Mouse (Mus musculus): ENCODE measurements at regions not wholly inside any gene's neighbourhood (a gene's known extent, or its start where the extent isn't known, plus 50 kb on each side); places are given as distances from the start of the nearest gene placed in this dataset.

- Histone ChIP-seq H3K4me3 (0 out of 2 replicates have a peak overlapping the region, but pooled peaks have one; percentile 1), H3K27ac (peak overlapping the region; percentile 81)
- no peak for TF ChIP-seq CTCF (IDR thresholded peaks at IDR 0.05)
- intact Hi-C loops (cut with DNase I): no loop called here
- peak; percentile 76 for DNase-seq
These were observed 59.9 kb upstream of the Oxgr1 start for GRCm38 (mm10) chr14:120102010-120102748.

- Histone ChIP-seq H3K27ac (peak overlapping the region; percentile 81), H3K4me3 (no peak overlapping the region)
- TF ChIP-seq CTCF (IDR thresholded peaks at IDR 0.05): no peak
- DNase-seq: no peak
- intact Hi-C loops (cut with DNase I): no loop called here
These were observed 60.5 kb upstream of the Oxgr1 start for GRCm38 (mm10) chr14:120102749-120103142.

GRCm38 (mm10) chr14:120109846-120110245 lies 67.6 kb upstream of the Oxgr1 start:
- TF ChIP-seq CTCF (IDR thresholded peaks at IDR 0.05): no peak
- intact Hi-C loops (cut with DNase I): no loop called here
- Histone ChIP-seq H3K4me3 (no peak overlapping the region), H3K27ac (no peak overlapping the region)
- DNase-seq: no peak

GRCm38 (mm10) chr14:120113316-120113715 lies 71.1 kb upstream of the Oxgr1 start:
- DNase-seq: no peak
- Histone ChIP-seq H3K27ac (no peak overlapping the region), H3K4me3 (no peak overlapping the region)
- intact Hi-C loops (cut with DNase I): no loop called here
- no peak for TF ChIP-seq CTCF (IDR thresholded peaks at IDR 0.05)

DNA sequence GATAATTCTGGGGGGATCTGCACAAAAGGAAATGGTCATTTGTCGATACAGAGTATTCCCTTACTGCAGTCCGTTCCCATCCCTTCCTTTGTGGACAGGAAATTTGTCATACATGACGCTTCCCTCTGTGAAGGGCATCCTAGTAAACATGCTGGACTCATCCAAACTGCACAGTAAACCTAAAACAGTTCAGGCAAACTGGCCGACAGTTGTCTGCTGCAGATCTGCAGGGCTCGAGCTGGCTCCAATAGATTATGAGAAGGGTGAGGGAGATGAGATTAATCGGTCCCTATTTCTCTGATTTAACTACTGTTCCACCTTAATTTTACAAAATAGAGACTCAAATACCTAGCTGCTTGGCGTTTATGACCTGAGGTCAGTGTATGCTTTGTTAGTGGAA lies 76.3 kb upstream of the Oxgr1 start:
- intact Hi-C loops (cut with DNase I): no loop called here
- DNase-seq: no peak
- Histone ChIP-seq H3K27ac (no peak overlapping the region), H3K4me3 (no peak overlapping the region)
- no peak for TF ChIP-seq CTCF (IDR thresholded peaks at IDR 0.05)

DNA sequence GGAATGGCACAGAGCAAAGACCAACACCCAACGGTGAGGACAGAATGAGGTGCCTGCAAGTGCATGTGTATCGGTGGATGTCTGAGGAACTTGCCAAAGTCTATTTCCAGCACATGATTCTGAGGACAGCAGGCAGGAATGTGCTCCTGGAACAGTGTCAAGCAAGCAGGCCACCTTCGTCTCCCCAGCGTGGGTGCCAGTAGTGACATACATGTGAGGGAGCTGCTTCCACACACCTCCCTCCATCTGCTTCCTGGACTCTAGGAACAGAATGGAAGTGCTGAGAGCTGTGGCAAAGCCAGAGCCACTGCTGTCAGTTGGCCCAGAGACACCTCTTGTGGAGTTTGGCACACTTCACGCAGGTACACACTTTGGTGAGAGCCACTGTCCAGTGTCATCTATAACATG lies 76.9 kb upstream of the Oxgr1 start:
- Histone ChIP-seq H3K27ac (no peak overlapping the region), H3K4me3 (no peak overlapping the region)
- no peak for DNase-seq
- intact Hi-C loops (cut with DNase I): no loop called here
- TF ChIP-seq CTCF (IDR thresholded peaks at IDR 0.05): no peak

- H3K27ac ChIP-seq: no peak overlapping the region
- TF ChIP-seq CTCF (IDR thresholded peaks at IDR 0.05): no peak
These were observed 77.3 kb upstream of the Oxgr1 start for GRCm38 (mm10) chr14:120119506-120119905.

GRCm38 (mm10) chr14:120120261-120120660 lies 78.0 kb upstream of the Oxgr1 start:
- DNase-seq: no peak
- Histone ChIP-seq H3K4me3 (no peak overlapping the region), H3K27ac (no peak overlapping the region)
- intact Hi-C loops (cut with DNase I): no loop called here
- TF ChIP-seq CTCF (IDR thresholded peaks at IDR 0.05): no peak

More at GRCm38 (mm10) chr14:120119506-120119905, 77.3 kb upstream of the Oxgr1 start:
- no peak for DNase-seq
- intact Hi-C loops (cut with DNase I): no loop called here
- no peak overlapping the region for H3K4me3 ChIP-seq

DNA sequence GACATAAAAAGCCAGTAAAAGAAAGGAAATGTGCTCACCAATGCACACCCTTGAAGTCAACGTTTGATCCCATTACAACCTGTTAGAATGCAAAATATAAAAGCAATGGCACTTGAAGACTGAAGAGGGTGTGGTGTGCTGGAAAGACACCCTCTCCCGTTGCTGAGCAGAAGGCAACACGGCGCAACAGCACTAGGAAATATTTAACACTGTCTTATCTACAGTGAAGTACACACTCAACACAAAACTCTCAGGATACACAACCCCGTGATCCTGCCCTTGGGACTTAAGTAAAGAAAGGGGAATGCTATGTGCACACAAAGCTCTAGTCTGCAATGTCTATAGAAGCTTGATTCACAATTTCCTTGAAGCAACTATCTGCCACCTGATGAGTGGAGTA lies 83.1 kb upstream of the Oxgr1 start:
- Histone ChIP-seq H3K4me3 (no peak overlapping the region), H3K27ac (no peak overlapping the region)
- no peak for DNase-seq
- intact Hi-C loops (cut with DNase I): no loop called here
- no peak for TF ChIP-seq CTCF (IDR thresholded peaks at IDR 0.05)

DNA sequence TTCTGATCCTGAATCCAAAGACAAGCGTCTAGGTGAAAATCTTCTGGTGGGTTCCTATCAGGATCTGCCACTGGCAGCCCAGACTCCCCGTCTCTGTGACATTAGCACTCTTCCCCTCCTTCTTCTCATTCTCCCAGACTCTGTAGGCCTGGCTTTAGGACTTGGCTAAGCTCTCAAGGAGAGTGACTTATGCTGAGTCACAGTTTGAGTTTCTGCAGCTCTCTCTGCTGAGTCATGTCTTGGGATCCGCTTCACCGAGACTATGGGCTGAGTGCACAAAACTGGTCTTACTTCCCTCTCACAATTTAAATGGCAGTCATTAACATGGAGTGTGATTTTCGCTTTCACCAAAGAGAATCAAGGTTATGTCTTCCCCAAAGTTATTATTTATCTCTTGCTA lies 85.2 kb upstream of the Oxgr1 start:
- H3K27ac ChIP-seq: no peak overlapping the region
- no peak for TF ChIP-seq CTCF (IDR thresholded peaks at IDR 0.05)
- H3K4me3 ChIP-seq: no peak overlapping the region
- intact Hi-C loops (cut with DNase I): no loop called here
- no peak for DNase-seq

DNA sequence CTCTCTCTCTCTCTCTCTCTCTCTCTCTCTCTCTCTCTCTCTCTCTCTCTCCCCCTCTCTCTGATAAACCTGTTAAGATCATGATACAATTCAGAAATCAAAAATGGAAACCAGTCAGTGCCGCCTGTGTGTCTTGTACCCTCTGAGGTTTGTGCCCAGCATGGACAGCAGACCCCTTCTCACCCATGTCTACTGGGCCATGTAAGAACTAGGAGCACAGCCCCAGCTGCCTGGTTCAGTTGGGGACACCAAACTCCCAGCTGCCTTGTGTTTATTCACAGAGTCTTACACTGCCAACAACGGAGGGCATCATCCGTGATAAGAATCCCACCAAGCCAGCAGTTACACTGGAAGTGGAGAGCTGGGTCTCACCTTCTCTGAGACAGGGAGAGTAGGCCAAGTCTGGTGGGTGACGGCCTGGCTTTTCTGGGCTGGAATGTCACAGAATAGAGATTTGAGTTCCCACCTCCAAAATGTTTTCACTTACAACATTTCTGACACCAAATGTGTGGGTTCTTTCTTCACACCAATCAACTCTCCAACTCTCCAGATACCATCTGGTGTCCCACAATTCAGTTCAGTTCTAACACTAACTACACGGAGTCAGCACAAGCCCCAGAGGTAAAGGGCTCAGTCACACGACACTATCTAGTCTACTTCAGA lies 92.2 kb upstream of the Oxgr1 start:
- intact Hi-C loops (cut with DNase I): loop anchor here (5.0 kb wide), 3 partner anchors 57 to 528 kb away; no protein-coding TSS in a partner anchor
- Histone ChIP-seq H3K4me3 (no peak overlapping the region), H3K27ac (no peak overlapping the region)
- DNase-seq: no peak
- TF ChIP-seq CTCF (IDR thresholded peaks at IDR 0.05): no peak

- Histone ChIP-seq H3K27ac (no peak overlapping the region), H3K4me3 (no peak overlapping the region)
- TF ChIP-seq CTCF (IDR thresholded peaks at IDR 0.05): no peak
- intact Hi-C loops (cut with DNase I): loop anchor here (5.0 kb wide), 3 partner anchors 58 to 527 kb away; no protein-coding TSS in a partner anchor
- no peak for DNase-seq
These were observed 93.0 kb upstream of the Oxgr1 start for GRCm38 (mm10) chr14:120135198-120135597.

DNA sequence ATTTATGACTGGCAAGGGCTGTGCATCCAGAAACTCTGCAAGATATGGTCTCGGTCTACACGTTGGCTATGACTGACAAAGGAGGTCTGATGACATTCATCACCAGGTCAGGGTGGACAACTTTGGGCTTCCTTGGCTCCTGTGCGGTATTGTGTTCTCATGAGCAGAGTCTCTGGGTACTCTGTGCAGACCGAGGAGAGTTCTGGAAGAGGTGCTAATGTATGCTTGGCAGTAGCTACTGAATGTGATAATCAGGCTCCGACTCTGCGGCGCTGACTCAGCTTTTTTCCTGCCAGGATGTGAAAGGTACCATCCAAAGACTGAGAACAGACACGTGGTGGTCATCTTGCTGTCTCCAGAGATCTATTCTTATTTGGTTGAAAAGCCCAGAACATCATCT lies 94.5 kb upstream of the Oxgr1 start:
- intact Hi-C loops (cut with DNase I): loop anchor here (5.0 kb wide), 3 partner anchors 59 to 526 kb away; no protein-coding TSS in a partner anchor
- no peak for DNase-seq
- no peak overlapping the region for H3K4me3 ChIP-seq
- no peak overlapping the region for H3K27ac ChIP-seq
- no peak for TF ChIP-seq CTCF (IDR thresholded peaks at IDR 0.05)
